Mouse (Mus musculus): ENCODE results near the gene BC003965. TPM values are rescaled to one million over a fixed set of nuclear protein-coding genes. Genes with fewer than 3 reads are reported as not detected.

The BC003965 gene
- total RNA-seq, 1 experiment from 2014 or later = 7.0 TPM

Other genes starting within 250 kb of the BC003965 start
- gene Mapk8ip3, start 247.6 kb upstream of the BC003965 start, total RNA-seq (2017) = 46.0 to 84.3 TPM (median 50.2 TPM) in 3 replicates
- gene Jpt2, start 223.9 kb upstream of the BC003965 start, total RNA-seq (2017) = 13.4 to 14.4 TPM (median 14.2 TPM) in 3 replicates
- 10.3 to 23.9 TPM (median 11.2 TPM) in 3 replicates for gene Cramp1l, start 168.8 kb upstream of the BC003965 start, total RNA-seq (2017)
- gene Ift140, start 168.5 kb upstream of the BC003965 start, total RNA-seq (2017) = 11.7 to 13.0 TPM (median 12.6 TPM) in 3 replicates
- gene Tmem204, start 101.0 kb upstream of the BC003965 start, total RNA-seq (2017) = not detected in 3 replicates
- gene Telo2, start 68.6 kb upstream of the BC003965 start, total RNA-seq (2017) = 13.3 to 21.2 TPM (median 17.5 TPM) in 3 replicates
- not detected in 3 replicates for gene Ptx4, start 63.8 kb upstream of the BC003965 start, total RNA-seq (2017)
- 16.3 to 21.8 TPM (median 20.8 TPM) in 3 replicates for gene Clcn7, start 51.2 kb upstream of the BC003965 start, total RNA-seq (2017)
- not detected in 3 replicates for gene Ccdc154, start 22.1 kb upstream of the BC003965 start, total RNA-seq (2017)
- gene Gm38655, start 9.1 kb upstream of the BC003965 start, total RNA-seq (2017) = not detected in 3 replicates
- 14.3 to 29.9 TPM (median 22.5 TPM) in 3 replicates for gene Unkl, start 3.8 kb downstream of the BC003965 start, total RNA-seq (2017)
- 27.2 to 58.6 TPM (median 49.2 TPM) in 3 replicates for gene Gnptg, start 55.6 kb downstream of the BC003965 start, total RNA-seq (2017)
- gene Tsr3, start 55.6 kb downstream of the BC003965 start, total RNA-seq (2017) = 24.6 to 33.5 TPM (median 27.9 TPM) in 3 replicates
- gene Baiap3, start 71.8 kb downstream of the BC003965 start, total RNA-seq (2017) = 31.6 to 146 TPM (median 34.3 TPM) in 3 replicates
- 278 to 334 TPM (median 296 TPM) in 3 replicates for gene Ube2i, start 90.1 kb downstream of the BC003965 start, total RNA-seq (2017)
- 2.8 TPM in 1 of 3 replicates, not detected in the others for gene Prss34, start 113.8 kb downstream of the BC003965 start, total RNA-seq (2017)
- not detected in 3 replicates for gene Prss28, start 124.1 kb downstream of the BC003965 start, total RNA-seq (2017)
- not detected in 3 replicates for gene Prss29, start 134.1 kb downstream of the BC003965 start, total RNA-seq (2017)
- gene Tpsab1, start 161.0 kb downstream of the BC003965 start, total RNA-seq (2017) = not detected in 3 replicates
- gene Tpsb2, start 181.8 kb downstream of the BC003965 start, total RNA-seq (2017) = not detected in 3 replicates
- not detected in 3 replicates for gene Tpsg1, start 184.7 kb downstream of the BC003965 start, total RNA-seq (2017)
- 0.48 to 0.97 TPM in 2 of 3 replicates, not detected in the other for gene Cacna1h, start 249.2 kb downstream of the BC003965 start, total RNA-seq (2017)